Mouse (Mus musculus) neural tube, embryonic 14.5 days (tissue): ENCODE results near the gene Cfl1. TPM values are rescaled to one million over a fixed set of nuclear protein-coding genes. Genes with fewer than 3 reads are reported as not detected.
A peak's percentile ranks its signal among the peaks of the same experiment; 100 is the strongest.

Experiments
- ATAC-seq: fragments of 200-750 bp; cut with Nextera tagmentation; 2 replicates; pipeline ENCODE4 v1.8.0; 2017; ENCODE audit warnings: low read depth, mild to moderate bottlenecking, moderate TSS enrichment, moderate library complexity
- H3K27ac ChIP-seq: fragments of 300-500 bp; sonication (generic); 2 replicates; pipeline ENCODE4 v1.5.1; 2014; ENCODE audit warnings: low read depth, mild to moderate bottlenecking, control low read depth, low read length, moderate library complexity, mixed read lengths
- H3K27me3 ChIP-seq: fragments of 300-500 bp; sonication (generic); 2 replicates; pipeline ENCODE4 v1.6.1; 2014; ENCODE audit warnings: low read length; ENCODE audit not compliant: control insufficient read depth, insufficient read depth
- H3K36me3 ChIP-seq: fragments of 300-500 bp; sonication (generic); 2 replicates; pipeline ENCODE4 v1.6.1; 2014; ENCODE audit warnings: low read length, mixed read lengths; ENCODE audit not compliant: control insufficient read depth, insufficient read depth
- H3K4me1 ChIP-seq: fragments of 300-500 bp; sonication (generic); 2 replicates; pipeline ENCODE4 v1.6.1; 2014; ENCODE audit warnings: low read length; ENCODE audit not compliant: control insufficient read depth, insufficient read depth
- H3K4me2 ChIP-seq: fragments of 300-500 bp; sonication (generic); 2 replicates; pipeline ENCODE4 v1.6.1; 2014; ENCODE audit warnings: mild to moderate bottlenecking, low read depth, low read length, control low read depth
- H3K4me3 ChIP-seq: fragments of 300-500 bp; sonication (generic); 2 replicates; pipeline ENCODE4 v1.5.1; 2014; ENCODE audit warnings: low read depth, low read length, control low read depth, mixed read lengths
- H3K9ac ChIP-seq: fragments of 300-500 bp; sonication (generic); replicated peaks from 2 replicates; pipeline ENCODE4 v1.6.1; 2014; ENCODE audit warnings: low read depth, mild to moderate bottlenecking, control low read depth, low read length, mixed read lengths
- H3K9me3 ChIP-seq: fragments of 300-500 bp; sonication (generic); 2 replicates; pipeline ENCODE4 v1.6.1; 2016; ENCODE audit warnings: low read length; ENCODE audit not compliant: control insufficient read depth
- WGBS: fragments of 180-500 bp; shearing (Covaris S2); extraction: QIAGEN DNeasy Blood & Tissue Kit; methylation state at CpG from one replicate; pipeline ENCODE4 v1.1.7; 2014; 5-methylcytosine and 5-hydroxymethylcytosine counted together
- polyA plus RNA-seq: library from polyadenylated mRNA; unstranded; fragments of >200 nt; fragmentation: Nextera tagmentation; extraction: Ambion mirVana; gene quantifications from 2 replicates; pipeline ENCODE4 v1.2.1, GENCODE M21; 2014

Cfl1 gene
- 3,473 and 3,739 TPM in 2 replicates for polyA plus RNA-seq

DNA sequence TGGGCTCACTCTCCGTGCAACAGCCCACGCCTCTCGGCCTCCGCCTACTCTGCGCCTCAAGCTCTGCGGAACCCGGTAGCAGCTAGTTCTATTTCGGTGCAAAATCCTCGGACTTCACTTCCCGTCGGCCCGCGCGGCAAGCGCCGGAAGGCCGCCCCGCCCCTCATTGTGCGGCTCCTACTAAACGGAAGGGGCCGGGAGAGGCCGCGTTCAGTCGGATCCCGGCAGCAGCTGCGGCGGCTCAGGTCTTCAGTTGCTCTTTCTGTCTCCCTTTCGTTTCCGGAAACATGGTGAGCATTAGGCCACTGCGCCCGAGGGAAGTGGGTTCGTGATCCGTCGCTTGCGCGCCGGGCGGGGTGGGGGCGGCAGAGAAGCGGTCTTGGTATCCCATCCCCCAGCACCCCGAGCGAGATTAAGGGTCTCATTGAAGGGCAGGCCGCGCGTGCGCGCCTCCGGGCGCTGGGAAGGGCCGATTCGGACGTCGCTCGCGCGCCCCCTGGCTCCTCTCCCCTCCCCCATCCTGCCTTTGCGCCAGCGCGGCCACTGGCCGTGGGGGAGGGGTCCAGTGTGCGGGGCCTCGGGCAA lies at the start of gene Cfl1:
TSS of gene Cfl1 (plus strand) at position 143 of the 585 bp plus-strand sequence.
- ATAC-seq: peak; percentile 69
- Histone ChIP-seq H3K9ac (peak within 1 kb of the TSS; percentile 93), H3K4me2 (peak within 1 kb of the TSS; percentile 89), H3K36me3 (peaks cover 32% of the 10 kb centered on the region), H3K4me1 (peaks cover 27% of the 10 kb centered on the region; the same call in 1 of the 2 replicates), H3K9me3 (no peaks in the 10 kb centered on the region), H3K4me3 (peak within 1 kb of the TSS; percentile 93), H3K27me3 (no peaks in the 10 kb centered on the region), H3K27ac (peak within 1 kb of the TSS; percentile 97)
- WGBS: under 1% methylated on average over 52 of the region's 62 CpGs

DNA sequence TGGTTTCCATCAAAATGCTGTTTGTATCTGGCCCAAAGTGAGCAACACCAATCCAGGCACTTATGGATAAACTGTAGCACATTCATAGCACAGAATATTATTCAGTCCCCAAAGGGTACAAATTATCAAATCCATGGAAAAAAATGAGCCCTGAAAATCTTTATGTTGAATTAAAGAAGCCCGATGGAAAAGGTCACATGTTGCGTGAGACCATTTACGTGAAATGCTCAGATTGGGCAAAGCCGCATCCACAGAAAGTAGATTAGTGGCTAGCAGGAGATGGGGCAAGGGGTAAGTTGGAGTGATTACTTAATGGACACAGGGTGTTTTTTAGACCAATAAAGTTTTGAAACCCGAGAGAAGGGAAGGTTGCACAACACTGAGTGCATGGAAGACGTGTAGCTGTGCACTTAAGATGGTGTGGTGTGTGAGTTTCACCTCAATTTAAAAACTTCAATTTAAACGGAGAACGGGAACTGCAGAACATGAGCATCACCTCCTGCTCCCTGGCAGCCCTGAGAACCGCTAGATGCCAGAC lies 45.8 kb upstream of the Cfl1 start:
- WGBS: 74% methylated on average over 9 of the region's 9 CpGs
- ATAC-seq: no peak

GRCm38 (mm10) chr19:5444954-5445353 lies 45.3 kb upstream of the Cfl1 start:
- Histone ChIP-seq H3K4me1 (peaks cover 10% of the 10 kb centered on the region; the same call in 1 of the 2 replicates), H3K4me2 (no peak overlapping the region), H3K27ac (no peak overlapping the region), H3K9me3 (no peaks in the 10 kb centered on the region), H3K27me3 (peaks cover 37% of the 10 kb centered on the region), H3K36me3 (no peaks in the 10 kb centered on the region), H3K4me3 (no peak overlapping the region), H3K9ac (no peak overlapping the region)
- 38% methylated on average over 7 of the region's 7 CpGs for WGBS
- ATAC-seq: no peak

More for the DNA sequence above, 45.8 kb upstream of the Cfl1 start:
- H3K9me3 ChIP-seq: no peaks in the 10 kb centered on the region
- H3K9ac ChIP-seq: no peak overlapping the region
- H3K4me3 ChIP-seq: no peak overlapping the region
- H3K27me3 ChIP-seq: peaks cover 32% of the 10 kb centered on the region
- no peak overlapping the region for H3K27ac ChIP-seq
- H3K4me2 ChIP-seq: no peak overlapping the region
- H3K4me1 ChIP-seq: peaks cover 10% of the 10 kb centered on the region; the same call in 1 of the 2 replicates
- no peaks in the 10 kb centered on the region for H3K36me3 ChIP-seq

- H3K27me3 ChIP-seq: peaks cover 39% of the 10 kb centered on the region
- H3K4me1 ChIP-seq: peaks cover 10% of the 10 kb centered on the region; the same call in 1 of the 2 replicates
- H3K9ac ChIP-seq: no peak overlapping the region
- no peak overlapping the region for H3K27ac ChIP-seq
- ATAC-seq: no peak
- 92% methylated on average over 5 of the region's 5 CpGs for WGBS
- H3K9me3 ChIP-seq: no peaks in the 10 kb centered on the region
- no peak overlapping the region for H3K4me3 ChIP-seq
- H3K4me2 ChIP-seq: no peak overlapping the region
- no peaks in the 10 kb centered on the region for H3K36me3 ChIP-seq
Observed at GRCm38 (mm10) chr19:5445747-5446146, 44.5 kb upstream of the Cfl1 start.

DNA sequence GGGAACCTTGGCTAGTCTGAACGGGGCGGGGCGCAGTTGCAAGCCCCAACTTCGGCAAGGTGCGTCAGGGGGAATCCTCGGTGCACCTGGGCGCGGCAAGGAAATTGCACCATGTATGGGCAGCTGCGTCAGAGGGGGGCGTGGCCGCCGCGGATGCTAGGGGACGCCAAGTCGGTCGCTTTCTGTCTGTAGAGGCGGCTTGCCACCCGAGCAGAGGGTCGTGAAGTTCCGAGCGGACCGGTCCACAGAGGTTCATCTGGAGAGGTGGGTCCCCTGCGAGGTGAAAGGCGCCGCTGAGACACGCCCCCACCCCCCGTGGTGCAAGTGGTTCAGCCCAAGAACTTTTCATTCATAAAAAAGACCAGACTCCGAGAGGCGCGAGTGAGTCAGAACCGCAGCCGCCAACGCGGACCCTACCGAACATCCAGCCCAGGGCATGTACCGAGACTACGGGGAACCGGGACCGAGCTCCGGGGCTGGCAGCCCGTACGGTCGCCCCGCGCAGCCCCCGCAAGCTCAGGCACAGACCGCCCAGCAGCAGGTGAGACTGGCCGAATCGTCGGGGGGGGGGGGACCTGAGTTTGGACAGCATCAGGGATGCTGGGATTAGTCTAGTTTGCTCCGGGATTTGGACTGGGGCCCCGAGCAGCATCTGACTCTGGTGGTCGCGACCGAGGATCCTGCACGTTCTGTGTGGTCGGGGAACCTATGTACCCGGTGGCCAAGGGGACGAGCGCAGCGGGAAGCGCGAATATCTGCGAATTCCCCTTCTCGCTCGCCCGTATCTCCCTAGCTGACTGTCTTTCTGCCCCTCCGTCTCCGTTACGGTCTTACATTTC lies 42.5 kb upstream of the Cfl1 start, which contains the start of gene Fosl1:
TSS of gene Fosl1 (plus strand) at position 33 of the 839 bp plus-strand sequence.
- Histone ChIP-seq H3K27ac (no peak within 1 kb of the TSS), H3K4me3 (peak within 1 kb of the TSS; percentile 45), H3K9ac (peak within 1 kb of the TSS; percentile 47), H3K36me3 (no peaks in the 10 kb centered on the region), H3K9me3 (no peaks in the 10 kb centered on the region), H3K4me1 (peaks cover 10% of the 10 kb centered on the region; the same call in 1 of the 2 replicates), H3K27me3 (peaks cover 41% of the 10 kb centered on the region), H3K4me2 (peak within 1 kb of the TSS; percentile 95)
- 1% methylated on average over 70 of the region's 70 CpGs for WGBS
- ATAC-seq: peak; percentile 75; the same call in 1 of the 2 replicates

DNA sequence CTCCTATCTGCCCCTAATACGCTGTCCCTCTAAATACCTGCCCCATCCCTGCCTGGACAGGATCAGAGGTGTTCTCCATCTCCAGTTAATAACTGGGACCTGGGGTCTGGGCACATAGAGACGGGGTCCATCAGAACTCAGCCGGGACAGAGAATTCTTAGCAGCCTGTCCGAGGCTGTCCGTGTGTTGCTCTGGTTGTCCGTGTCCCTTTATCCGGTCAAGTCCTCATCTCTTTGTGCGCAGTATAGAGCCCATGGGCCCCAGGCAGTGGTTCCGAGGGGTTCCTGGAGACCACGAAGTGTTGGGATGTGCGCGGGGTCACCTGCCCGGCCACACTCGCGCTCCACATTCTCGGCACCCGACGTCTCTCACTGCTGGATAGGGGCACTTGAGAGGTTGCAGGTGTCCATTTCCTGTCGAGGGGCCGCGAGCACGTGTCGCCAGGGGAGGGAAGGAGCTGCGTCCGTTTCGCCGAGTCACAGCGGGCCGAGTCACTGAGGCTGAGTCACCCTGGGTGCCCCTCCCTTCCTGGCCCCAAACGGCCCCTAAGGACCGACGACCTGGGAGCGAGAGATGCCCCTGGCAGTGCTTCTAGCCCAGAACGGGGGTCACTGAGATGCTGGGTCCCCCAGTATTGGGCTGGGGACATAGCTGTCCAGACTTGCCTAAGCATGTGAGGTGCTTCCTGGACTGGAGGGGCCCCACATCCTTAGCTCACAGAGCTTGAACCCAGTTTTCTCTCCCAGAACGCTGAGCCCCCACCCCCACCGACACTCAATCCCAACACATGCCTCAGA lies 41.7 kb upstream of the Cfl1 start:
- peaks cover 10% of the 10 kb centered on the region; the same call in 1 of the 2 replicates for H3K4me1 ChIP-seq
- no peak overlapping the region for H3K27ac ChIP-seq
- no peaks in the 10 kb centered on the region for H3K36me3 ChIP-seq
- H3K9me3 ChIP-seq: no peaks in the 10 kb centered on the region
- no peak overlapping the region for H3K9ac ChIP-seq
- H3K27me3 ChIP-seq: peaks cover 41% of the 10 kb centered on the region
- H3K4me3 ChIP-seq: peak overlapping the region; percentile 45
- no peak for ATAC-seq
- 7% methylated on average over 36 of the region's 36 CpGs for WGBS
- peak overlapping the region; percentile 95 for H3K4me2 ChIP-seq

DNA sequence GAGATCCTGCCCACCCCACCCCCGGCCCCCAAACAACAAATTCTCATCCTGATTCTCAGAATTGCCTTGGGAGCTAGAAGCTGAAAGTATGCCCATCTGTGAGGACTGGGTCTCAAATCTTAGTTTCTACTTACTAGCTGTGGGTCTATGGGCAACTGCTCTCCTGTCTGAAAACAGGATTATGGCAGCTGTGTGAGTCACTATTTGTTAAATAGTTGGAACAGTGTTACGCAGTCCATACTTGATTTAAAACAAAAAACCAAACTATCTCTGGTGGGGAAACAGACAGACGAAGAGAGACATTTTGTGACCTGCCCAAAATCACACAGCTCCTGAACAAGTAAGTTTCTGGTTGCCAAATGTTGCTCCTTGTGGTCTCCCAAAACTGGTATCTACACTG lies 40.6 kb upstream of the Cfl1 start:
- WGBS: 85% methylated on average over 3 of the region's 3 CpGs
- Histone ChIP-seq H3K4me3 (no peak overlapping the region), H3K27ac (no peak overlapping the region), H3K9me3 (no peaks in the 10 kb centered on the region), H3K9ac (no peak overlapping the region), H3K27me3 (peaks cover 41% of the 10 kb centered on the region), H3K4me2 (no peak overlapping the region), H3K4me1 (peaks cover 10% of the 10 kb centered on the region; the same call in 1 of the 2 replicates), H3K36me3 (no peaks in the 10 kb centered on the region)
- no peak for ATAC-seq

GRCm38 (mm10) chr19:5451766-5452165 lies 38.5 kb upstream of the Cfl1 start:
- Histone ChIP-seq H3K27ac (no peak overlapping the region), H3K9me3 (no peaks in the 10 kb centered on the region), H3K36me3 (no peaks in the 10 kb centered on the region), H3K4me1 (peaks cover 26% of the 10 kb centered on the region), H3K4me2 (no peak overlapping the region), H3K27me3 (peaks cover 36% of the 10 kb centered on the region), H3K9ac (no peak overlapping the region), H3K4me3 (no peak overlapping the region)
- no peak for ATAC-seq
- WGBS: 73% methylated on average over 6 of the region's 6 CpGs
